Mouse (Mus musculus) myocyte (in vitro differentiated cells): ENCODE measurements at regions not wholly inside any gene's neighbourhood (a gene's known extent, or its start where the extent isn't known, plus 50 kb on each side); places are given as distances from the start of the nearest gene placed in this dataset.

Experiments
- E2F4 ChIP-seq: IDR thresholded peaks from one replicate; pipeline ENCODE4 v1.6.1; 2011; ENCODE audit warnings: mild to moderate bottlenecking, control low read depth, moderate library complexity; ENCODE audit not compliant: insufficient read depth
- MAX ChIP-seq: IDR thresholded peaks from one replicate; pipeline ENCODE4 v1.6.1; 2011; ENCODE audit warnings: low read depth, mild to moderate bottlenecking, control low read depth
- MYOG ChIP-seq, 3 experiments: IDR thresholded peaks; one replicate each; pipeline ENCODE4 v1.6.1; 2011; ENCODE audit warnings: control low read depth in 2 of 3, low read depth in 2 of 3, mild to moderate bottlenecking in 2 of 3; ENCODE audit not compliant: insufficient read length in 2 of 3, control insufficient read depth in 1 of 3, insufficient read depth in 1 of 3
- POLR2A ChIP-seq: IDR thresholded peaks from one replicate; pipeline ENCODE4 v1.6.1; 2011; ENCODE audit warnings: low read depth, mild to moderate bottlenecking, control low read depth, moderate library complexity; ENCODE audit not compliant: insufficient read length
- POLR2AphosphoS2 ChIP-seq: IDR thresholded peaks from one replicate; pipeline ENCODE4 v1.6.1; 2011; ENCODE audit warnings: low read depth, control low read depth; ENCODE audit not compliant: insufficient read length
- TCF12 ChIP-seq: IDR thresholded peaks from one replicate; pipeline ENCODE4 v1.6.1; 2011; ENCODE audit warnings: mild to moderate bottlenecking, control low read depth; ENCODE audit not compliant: poor library complexity, insufficient read depth, severe bottlenecking
- USF1 ChIP-seq: IDR thresholded peaks from one replicate; pipeline ENCODE4 v1.6.1; 2011; ENCODE audit warnings: low read depth, mild to moderate bottlenecking, control low read depth, moderate library complexity

- TF ChIP-seq TCF12 (no peak), POLR2A (no peak), USF1 (no peak), E2F4 (no peak), MAX (no peak), MYOG (IDR thresholded peaks at IDR 0.05; ENCODE audit: control insufficient read depth in 1 of 3, insufficient read depth in 1 of 3, insufficient read length in 2 of 3, low read depth in 2 of 3) (no peak), POLR2AphosphoS2 (no peak)
These were observed 415.6 kb upstream of the Zfp507 start for GRCm38 (mm10) chr7:36218386-36218785.
